Mouse (Mus musculus) heart, adult 2 months (tissue): ENCODE data around the gene Serpinf1.

Experiments used
- CTCF ChIP-seq: fragments of 200-600 bp; IDR thresholded peaks from 2 replicates; pipeline ENCODE4 v1.8.1; 2022; ENCODE audit warnings: antibody characterized with exemption, mild to moderate bottlenecking, moderate library complexity
- POLR2A ChIP-seq: fragments of 200-500 bp; IDR thresholded peaks from 2 replicates; pipeline ENCODE4 v1.6.1; 2011; ENCODE audit warnings: mild to moderate bottlenecking, low read depth, low read length, control low read depth; ENCODE audit not compliant: insufficient read depth

DNA sequence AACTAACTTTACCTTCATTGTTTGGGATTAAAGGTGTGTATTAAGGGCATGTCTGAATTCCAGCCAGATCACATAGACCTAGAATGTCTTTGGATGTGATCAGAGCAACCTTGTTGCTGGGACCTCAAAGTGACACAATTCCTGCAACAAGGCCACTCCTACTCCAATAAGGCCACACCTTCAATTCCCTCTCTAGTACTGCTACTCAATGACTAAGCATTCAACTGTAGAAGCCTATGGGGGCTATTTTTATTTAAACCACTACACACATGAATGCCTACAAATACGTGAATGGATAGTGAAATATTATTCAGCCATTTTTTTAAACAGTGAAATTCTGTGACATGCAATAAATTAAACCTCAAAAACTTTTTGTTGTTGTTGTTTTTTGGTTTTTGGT lies 45.4 kb downstream of the Serpinf1 start:
- TF ChIP-seq CTCF (no peak), POLR2A (no peak)
